Mouse (Mus musculus) small intestine, adult 2 months (tissue): ENCODE data around the gene Smad9.

ENCODE experiments used
- CTCF ChIP-seq: fragments of 200-500 bp; IDR thresholded peaks from 2 replicates; pipeline ENCODE4 v1.5.1; 2012; ENCODE audit warnings: low read depth, mild to moderate bottlenecking, control low read depth, inconsistent platforms, low read length, moderate library complexity, mixed read lengths; ENCODE audit not compliant: insufficient replicate concordance, insufficient read length; ENCODE audit errors: extremely low read depth
- POLR2A ChIP-seq: fragments of 200-500 bp; IDR thresholded peaks from 2 replicates; pipeline ENCODE4 v1.6.1; 2012; ENCODE audit warnings: low read depth, mild to moderate bottlenecking, control low read depth, inconsistent platforms, low read length, moderate library complexity

GRCm38 (mm10) chr3:54757446-54757845 lies 2.1 kb downstream of the Smad9 start:
- TF ChIP-seq POLR2A (no peak), CTCF (no peak)
